Mouse (Mus musculus): ENCODE measurements around the gene Ralbp1. TPM values are rescaled to one million over a fixed set of nuclear protein-coding genes. Genes with fewer than 3 reads are reported as not detected.

Ralbp1 gene
- polyA plus RNA-seq, 2 experiments = 44.2 to 132 TPM

DNA sequence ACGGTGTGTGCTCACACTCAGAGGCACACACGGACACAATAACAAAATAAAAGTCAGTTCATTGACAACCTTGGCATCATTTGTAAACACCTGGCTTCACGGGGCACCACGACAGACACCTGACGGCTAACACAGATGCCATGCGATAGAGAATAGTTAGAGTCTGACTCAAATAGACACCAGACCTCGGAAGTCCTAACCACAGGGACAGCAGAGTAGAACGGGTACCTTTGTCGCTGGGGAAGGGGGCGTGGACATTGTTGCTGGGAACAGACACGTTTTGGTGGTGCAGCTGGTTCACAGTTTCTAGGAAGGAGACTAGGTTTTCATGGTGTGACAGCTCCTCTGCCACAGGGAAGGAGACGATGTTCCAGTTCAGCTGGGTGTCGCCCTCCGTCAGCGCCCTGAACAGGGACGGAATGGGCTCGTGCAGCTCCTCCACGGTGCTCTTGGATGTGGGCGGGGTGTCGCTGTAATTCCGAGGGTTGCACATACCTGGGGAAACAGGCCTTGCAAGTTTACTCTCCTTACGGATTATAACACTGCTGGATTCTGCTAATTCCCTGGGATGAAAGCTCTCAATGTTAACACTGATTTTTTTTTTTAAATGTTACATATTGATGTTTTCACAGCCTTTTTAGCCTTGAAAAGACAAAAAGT is 43.9 kb upstream of the Ralbp1 start:
- ATAC-seq (ENCODE audit: low FRiP score, low read depth) (no peak), DNase-seq (ENCODE audit: low spot score) (no peak)
- H3K9me3 ChIP-seq (ENCODE audit: control insufficient read depth, low read length) = no peaks in the 10 kb centered on the region
- 85% methylated on average over 22 of the region's 22 CpGs for WGBS
- H3K27ac ChIP-seq (replicated peaks; ENCODE audit: low read depth, low read length) = no peak overlapping the region
- H3K9ac ChIP-seq (ENCODE audit: low read depth, low read length, severe bottlenecking) = no peak overlapping the region
- peaks cover 56% of the 10 kb centered on the region for H3K36me3 ChIP-seq (ENCODE audit: control insufficient read depth, insufficient read depth, low read length)
- no peak overlapping the region for H3K4me3 ChIP-seq (replicated peaks; ENCODE audit: low read length)
- no peak overlapping the region for H3K4me2 ChIP-seq (replicated peaks; ENCODE audit: low read depth, low read length, severe bottlenecking)
- no peaks in the 10 kb centered on the region for H3K27me3 ChIP-seq (ENCODE audit: control insufficient read depth, insufficient read depth, low read length)
- no peak for TF ChIP-seq POLR2A (IDR thresholded peaks at IDR 0.05; ENCODE audit: borderline replicate concordance, extremely low read depth, insufficient read depth, insufficient read length)
- H3K4me1 ChIP-seq (ENCODE audit: control insufficient read depth, insufficient read depth, low read length) = no peaks in the 10 kb centered on the region

DNA sequence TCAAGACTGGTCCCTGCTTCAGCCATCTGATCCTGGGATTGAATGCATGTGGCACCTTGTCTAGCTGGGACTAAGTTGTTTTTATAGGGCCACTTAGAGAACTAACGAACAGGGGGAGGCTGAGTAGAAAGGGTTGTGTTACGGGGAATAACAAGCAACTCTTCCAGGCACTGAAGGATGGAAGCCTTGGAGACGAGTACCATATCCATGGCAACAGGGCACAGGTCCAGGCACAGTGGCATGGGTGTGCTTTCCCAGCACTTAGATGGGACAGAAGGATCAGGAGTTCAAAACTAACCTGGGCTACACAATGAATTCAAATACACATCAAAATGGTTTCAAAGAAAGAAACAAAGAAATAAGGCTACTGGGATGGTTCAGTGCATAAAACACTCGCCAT is 41.5 kb upstream of the Ralbp1 start:
- H3K27ac ChIP-seq (replicated peaks; ENCODE audit: low read depth, low read length) = no peak overlapping the region
- peaks cover 60% of the 10 kb centered on the region for H3K36me3 ChIP-seq (ENCODE audit: control insufficient read depth, insufficient read depth, low read length)
- WGBS = 65% methylated on average over 4 of the region's 4 CpGs
- ATAC-seq (ENCODE audit: low FRiP score, low read depth) = no peak
- no peak for DNase-seq (ENCODE audit: low spot score)
- no peak overlapping the region for H3K9ac ChIP-seq (ENCODE audit: low read depth, low read length, severe bottlenecking)
- no peaks in the 10 kb centered on the region for H3K27me3 ChIP-seq (ENCODE audit: control insufficient read depth, insufficient read depth, low read length)
- H3K9me3 ChIP-seq (ENCODE audit: control insufficient read depth, low read length) = no peaks in the 10 kb centered on the region
- TF ChIP-seq POLR2A (IDR thresholded peaks at IDR 0.05; ENCODE audit: borderline replicate concordance, extremely low read depth, insufficient read depth, insufficient read length) = no peak
- H3K4me3 ChIP-seq (replicated peaks; ENCODE audit: low read length) = no peak overlapping the region
- no peak overlapping the region for H3K4me2 ChIP-seq (replicated peaks; ENCODE audit: low read depth, low read length, severe bottlenecking)
- no peaks in the 10 kb centered on the region for H3K4me1 ChIP-seq (ENCODE audit: control insufficient read depth, insufficient read depth, low read length)

DNA sequence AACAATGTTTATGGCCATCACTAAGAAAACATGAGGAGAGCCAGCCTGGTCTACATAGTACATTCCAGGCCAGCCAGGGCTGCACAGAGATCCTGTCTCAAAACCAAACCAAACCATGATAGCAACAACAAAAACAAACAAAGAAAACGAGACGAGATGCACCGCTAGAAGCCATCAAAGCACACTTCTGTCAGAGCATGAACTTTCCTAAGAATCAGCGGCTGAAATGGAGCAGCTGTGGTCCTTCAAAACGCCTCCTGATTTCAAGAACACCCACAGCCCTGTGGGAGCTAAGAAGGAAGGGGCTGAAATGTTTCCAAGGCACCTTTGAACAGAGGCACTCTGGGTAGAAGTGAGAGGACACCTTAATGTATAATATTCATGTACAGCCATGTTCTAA is 38.6 kb upstream of the Ralbp1 start:
- no peak overlapping the region for H3K27ac ChIP-seq (replicated peaks; ENCODE audit: low read depth, low read length)
- ATAC-seq (ENCODE audit: low FRiP score, low read depth) (no peak), DNase-seq (ENCODE audit: low spot score) (no peak)
- no peaks in the 10 kb centered on the region for H3K9me3 ChIP-seq (ENCODE audit: control insufficient read depth, low read length)
- no peak overlapping the region for H3K4me2 ChIP-seq (replicated peaks; ENCODE audit: low read depth, low read length, severe bottlenecking)
- no peak overlapping the region for H3K9ac ChIP-seq (ENCODE audit: low read depth, low read length, severe bottlenecking)
- no peak overlapping the region for H3K4me3 ChIP-seq (replicated peaks; ENCODE audit: low read length)
- H3K4me1 ChIP-seq (ENCODE audit: control insufficient read depth, insufficient read depth, low read length) = no peaks in the 10 kb centered on the region
- H3K36me3 ChIP-seq (ENCODE audit: control insufficient read depth, insufficient read depth, low read length) = peaks cover 59% of the 10 kb centered on the region
- no peaks in the 10 kb centered on the region for H3K27me3 ChIP-seq (ENCODE audit: control insufficient read depth, insufficient read depth, low read length)
- TF ChIP-seq POLR2A (IDR thresholded peaks at IDR 0.05; ENCODE audit: borderline replicate concordance, extremely low read depth, insufficient read depth, insufficient read length) = no peak
- WGBS = 70% methylated on average over 5 of the region's 5 CpGs

DNA sequence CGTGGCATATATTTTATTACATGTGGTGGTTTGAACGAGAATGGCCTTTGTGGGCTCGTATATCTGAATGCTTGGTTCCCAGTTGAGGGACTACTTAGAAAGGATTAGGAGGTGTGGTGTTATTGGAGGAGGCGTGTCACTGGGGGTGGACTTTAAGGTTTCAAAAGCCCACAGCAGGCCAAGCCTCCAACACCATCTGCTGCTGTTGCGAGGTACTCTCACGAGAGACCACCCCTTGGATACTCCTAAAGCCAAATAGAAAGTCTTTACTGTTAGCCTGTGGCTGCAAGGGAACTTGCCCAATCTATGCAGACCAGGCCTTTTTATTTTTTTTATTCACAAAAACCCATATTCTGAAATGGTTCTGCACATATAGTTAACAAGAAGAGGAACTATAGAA is 36.4 kb upstream of the Ralbp1 start:
- DNase-seq (ENCODE audit: low spot score) (no peak), ATAC-seq (ENCODE audit: low FRiP score, low read depth) (no peak)
- no peak for TF ChIP-seq POLR2A (IDR thresholded peaks at IDR 0.05; ENCODE audit: borderline replicate concordance, extremely low read depth, insufficient read depth, insufficient read length)
- no peak overlapping the region for H3K4me3 ChIP-seq (replicated peaks; ENCODE audit: low read length)
- H3K4me1 ChIP-seq (ENCODE audit: control insufficient read depth, insufficient read depth, low read length) = no peaks in the 10 kb centered on the region
- WGBS = 69% methylated on average over 6 of the region's 6 CpGs
- H3K27me3 ChIP-seq (ENCODE audit: control insufficient read depth, insufficient read depth, low read length) = no peaks in the 10 kb centered on the region
- H3K36me3 ChIP-seq (ENCODE audit: control insufficient read depth, insufficient read depth, low read length) = peaks cover 56% of the 10 kb centered on the region
- H3K27ac ChIP-seq (replicated peaks; ENCODE audit: low read depth, low read length) = no peak overlapping the region
- H3K4me2 ChIP-seq (replicated peaks; ENCODE audit: low read depth, low read length, severe bottlenecking) = no peak overlapping the region
- no peak overlapping the region for H3K9ac ChIP-seq (ENCODE audit: low read depth, low read length, severe bottlenecking)
- no peaks in the 10 kb centered on the region for H3K9me3 ChIP-seq (ENCODE audit: control insufficient read depth, low read length)

DNA sequence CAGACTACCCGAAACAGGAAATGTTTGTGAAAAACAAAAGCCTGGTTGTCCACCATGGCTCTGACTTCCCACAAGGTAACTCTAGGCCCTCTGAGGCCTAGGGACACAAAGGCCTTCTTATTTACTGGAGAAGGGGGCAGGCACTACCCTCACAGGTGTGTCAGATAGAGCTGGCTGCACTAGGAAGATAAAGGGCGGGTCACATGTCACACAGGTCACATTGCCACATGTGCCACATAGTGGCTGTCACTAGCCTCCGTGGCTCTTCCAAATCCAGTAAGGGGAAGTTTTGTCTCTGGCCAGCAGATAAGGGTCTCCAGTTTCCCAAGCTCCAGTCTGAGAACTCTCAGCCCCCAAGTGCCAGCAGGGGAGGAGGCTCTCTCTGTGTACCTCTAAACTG is 33.6 kb upstream of the Ralbp1 start:
- Histone ChIP-seq H3K9ac (ENCODE audit: low read depth, low read length, severe bottlenecking) (no peak overlapping the region), H3K27ac (replicated peaks; ENCODE audit: low read depth, low read length) (no peak overlapping the region), H3K4me2 (replicated peaks; ENCODE audit: low read depth, low read length, severe bottlenecking) (no peak overlapping the region), H3K27me3 (ENCODE audit: control insufficient read depth, insufficient read depth, low read length) (no peaks in the 10 kb centered on the region), H3K36me3 (ENCODE audit: control insufficient read depth, insufficient read depth, low read length) (peaks cover 32% of the 10 kb centered on the region), H3K4me1 (ENCODE audit: control insufficient read depth, insufficient read depth, low read length) (peaks cover 3% of the 10 kb centered on the region), H3K4me3 (replicated peaks; ENCODE audit: low read length) (no peak overlapping the region), H3K9me3 (ENCODE audit: control insufficient read depth, low read length) (no peaks in the 10 kb centered on the region)
- ATAC-seq (ENCODE audit: low FRiP score, low read depth) = no peak
- no peak for TF ChIP-seq POLR2A (IDR thresholded peaks at IDR 0.05; ENCODE audit: borderline replicate concordance, extremely low read depth, insufficient read depth, insufficient read length)
- no peak for DNase-seq (ENCODE audit: low spot score)
- WGBS = 67% methylated on average over 3 of the region's 3 CpGs

Measured in limb, embryonic 14.5 days (tissue).